Mouse (Mus musculus) urinary bladder, adult 2 months (tissue): ENCODE data around the gene Dhrs7. TPM values are rescaled to one million over a fixed set of nuclear protein-coding genes. Genes with fewer than 3 reads are reported as not detected.
"Not testable (repeated sequence)": the region's sequence is repeated elsewhere in the genome, so short reads cannot be mapped to it uniquely, and the experiment has no call there.

Experiments
- DNase-seq: peaks from one replicate; pipeline ENCODE4 v3.0.0; 2022; ENCODE audit warnings: low spot score
- polyA plus RNA-seq: library from polyadenylated mRNA; depleted of rRNA; stranded (reverse); fragments of >200 nt; gene quantifications from 2 replicates; pipeline ENCODE4 v1.2.3, GENCODE M21; 2012; rRNA removed

The Dhrs7 gene
- 88.7 and 94.8 TPM in 2 replicates for polyA plus RNA-seq

DNA sequence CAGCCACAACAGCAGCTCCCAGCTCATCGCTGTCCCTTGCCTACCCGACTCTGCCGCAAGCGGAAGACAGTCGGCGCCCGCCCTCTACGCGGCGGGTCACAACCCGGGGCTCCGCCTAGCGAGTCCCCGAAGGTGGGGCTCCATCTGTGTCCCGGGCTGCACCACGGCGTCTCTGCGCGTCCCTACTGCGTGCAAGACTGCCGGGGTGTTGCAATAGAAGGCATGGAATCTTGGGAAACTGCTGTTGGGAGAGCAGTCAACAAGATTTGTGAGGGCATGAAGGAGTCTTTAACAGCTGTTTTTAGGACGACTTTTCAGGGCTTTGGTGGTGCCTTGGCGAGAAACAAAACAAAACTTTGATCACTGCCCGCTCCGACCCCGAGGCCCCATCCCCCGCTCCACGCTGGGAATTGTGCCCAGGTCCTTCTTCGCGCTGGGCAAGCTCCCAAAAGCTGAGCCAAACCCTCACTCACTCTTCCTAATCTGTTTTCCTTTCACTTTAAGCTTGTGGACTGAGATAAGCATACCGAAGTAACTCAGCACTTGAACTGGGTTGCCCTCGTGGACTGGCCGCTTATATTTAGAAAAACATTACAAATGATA, at the start of gene Dhrs7:
Dhrs7 (minus strand) TSS at position 175 of the 603 bp plus-strand sequence.
- peak; percentile 76 for DNase-seq

DNA sequence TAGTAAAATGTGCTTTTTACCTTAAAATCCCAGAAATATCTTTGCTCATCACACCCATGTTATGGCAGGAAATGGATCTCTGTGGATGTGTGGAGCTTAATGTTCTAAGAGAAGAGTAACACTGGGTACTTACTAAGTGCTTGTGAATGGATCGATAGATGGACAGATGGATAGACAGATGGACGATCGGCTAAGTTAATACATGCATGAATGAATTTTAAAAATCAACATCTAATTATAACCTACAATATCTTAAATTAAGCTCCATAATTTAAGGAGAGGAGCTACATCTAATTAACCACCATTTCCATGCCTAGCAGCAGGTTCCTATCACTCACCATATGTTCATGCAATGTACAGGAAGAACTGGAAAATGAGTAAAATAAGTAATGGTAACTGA, 45.3 kb upstream of the Dhrs7 start:
- no peak for DNase-seq

DNA sequence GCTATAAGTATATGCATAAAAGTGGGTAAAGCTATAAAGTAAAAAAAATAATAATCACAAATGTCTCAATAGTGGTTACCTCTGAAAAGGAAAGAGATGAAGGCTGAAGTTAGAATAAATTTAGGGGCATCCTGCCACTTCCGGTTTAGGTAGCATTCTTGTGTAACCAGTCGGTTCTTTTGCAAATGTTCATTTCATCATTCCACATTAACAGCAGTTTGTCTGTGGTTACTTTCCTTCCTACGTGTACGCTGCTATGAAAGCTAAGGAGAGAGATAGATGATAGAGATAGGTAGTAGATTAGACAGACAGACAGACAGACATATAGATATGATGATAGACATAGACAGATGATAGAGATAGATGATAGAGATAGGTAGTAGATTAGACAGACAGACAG, 39.4 kb upstream of the Dhrs7 start:
- no peak for DNase-seq

DNA sequence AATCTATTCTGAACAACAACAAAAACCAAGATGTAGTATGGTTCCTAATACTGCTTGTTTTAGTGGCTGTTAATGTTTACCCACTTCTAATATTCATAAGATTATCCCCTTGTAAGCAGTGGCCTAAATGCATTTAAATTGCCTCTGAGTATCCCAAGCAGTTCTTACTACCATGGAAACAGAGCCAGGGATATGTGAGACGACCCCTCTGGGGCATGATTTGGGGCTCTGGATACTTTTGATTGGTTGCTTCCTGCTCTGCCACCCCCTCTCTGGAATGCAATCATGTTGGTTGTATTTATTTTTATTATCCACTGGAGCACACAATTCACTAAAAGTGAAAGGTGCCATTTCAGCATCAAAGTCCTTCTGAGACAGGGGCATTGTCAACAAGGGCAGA, 35.3 kb upstream of the Dhrs7 start:
- no peak for DNase-seq

DNA sequence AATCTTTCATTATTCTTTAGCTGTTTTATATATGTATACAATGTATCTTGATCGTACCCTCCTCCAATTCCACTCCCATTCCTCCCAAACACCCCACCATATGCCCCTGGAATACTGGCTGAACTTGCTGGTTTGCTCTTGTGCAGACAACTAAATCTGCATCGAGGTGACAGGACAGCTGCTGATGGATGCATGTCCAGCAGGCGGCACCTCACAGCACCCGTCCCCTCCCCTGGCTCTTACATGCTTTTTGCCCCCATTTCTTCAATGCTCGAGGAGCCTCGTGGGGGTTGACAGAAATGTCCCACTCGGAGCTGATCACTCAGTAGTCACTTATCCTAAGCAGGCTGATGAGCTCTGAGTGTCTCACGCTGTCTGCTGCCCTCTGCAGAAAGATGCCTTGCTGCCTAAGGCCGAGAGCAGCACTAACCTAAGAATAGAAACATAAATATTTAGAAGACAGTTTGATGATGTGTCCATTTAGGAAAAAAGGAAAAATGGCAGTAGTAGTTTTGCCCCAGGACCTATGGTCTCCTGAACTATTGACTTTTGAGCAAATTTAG, 30.3 kb upstream of the Dhrs7 start:
- DNase-seq: peak; percentile 21

DNA sequence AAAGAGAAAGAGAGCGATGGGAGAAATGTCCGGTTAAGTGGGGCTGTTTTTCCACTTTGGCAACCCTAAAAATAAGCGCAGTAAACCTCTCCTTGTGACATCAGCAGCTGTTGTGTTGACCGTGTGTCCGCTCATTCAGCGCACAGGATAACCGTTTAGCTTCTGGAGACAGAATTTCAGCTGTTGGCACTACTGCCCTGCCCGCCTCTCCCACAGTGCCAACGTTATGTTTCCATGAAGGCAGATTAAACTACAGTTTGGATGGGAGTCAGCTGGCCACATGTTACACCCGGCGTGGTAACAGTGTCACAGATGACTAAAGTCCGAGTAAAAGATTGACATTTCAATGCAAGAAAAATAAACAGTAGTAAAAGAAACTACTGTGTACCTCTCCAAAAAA, 29.7 kb upstream of the Dhrs7 start:
- DNase-seq: peak; percentile 21

DNA sequence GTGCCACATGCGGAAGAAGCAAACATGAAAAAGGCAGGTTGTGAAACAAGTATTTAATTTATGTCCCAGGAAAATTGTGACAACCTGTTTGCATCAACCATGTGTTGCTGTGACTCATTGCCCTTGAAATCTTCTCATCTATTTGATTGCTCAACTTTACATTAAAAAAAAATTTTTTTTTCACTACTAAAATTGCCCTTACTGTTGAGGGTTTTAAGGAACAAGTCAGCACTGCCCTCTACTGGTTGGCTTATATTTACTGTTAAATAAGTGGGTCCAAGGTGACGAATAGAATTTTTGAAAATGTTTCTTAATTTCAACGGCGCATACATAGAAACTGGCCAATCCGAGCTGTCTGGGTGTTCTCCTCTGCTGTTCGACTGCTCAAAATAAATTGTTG, 29.2 kb upstream of the Dhrs7 start:
- no peak for DNase-seq

DNA sequence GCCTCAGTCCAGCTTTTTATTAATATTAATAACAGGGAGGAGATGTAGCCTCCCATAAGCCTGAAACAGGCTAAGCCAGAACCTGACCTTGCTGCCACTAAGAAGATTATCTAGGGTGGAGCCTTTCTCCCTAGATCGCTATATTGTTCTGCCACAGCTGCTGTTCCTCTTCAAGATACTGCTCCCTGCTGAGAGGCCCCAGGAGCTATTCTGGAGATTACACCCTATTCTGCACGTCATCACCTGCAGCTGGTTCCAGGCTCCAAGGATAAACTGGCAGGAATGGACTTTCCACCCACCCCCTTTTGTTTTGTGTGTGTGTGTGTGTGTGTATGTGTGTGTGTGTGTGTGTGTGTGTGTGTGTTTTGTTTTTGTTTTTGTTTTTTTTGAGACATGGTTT, 23.6 kb upstream of the Dhrs7 start:
- not testable (repeated sequence) for DNase-seq

DNA sequence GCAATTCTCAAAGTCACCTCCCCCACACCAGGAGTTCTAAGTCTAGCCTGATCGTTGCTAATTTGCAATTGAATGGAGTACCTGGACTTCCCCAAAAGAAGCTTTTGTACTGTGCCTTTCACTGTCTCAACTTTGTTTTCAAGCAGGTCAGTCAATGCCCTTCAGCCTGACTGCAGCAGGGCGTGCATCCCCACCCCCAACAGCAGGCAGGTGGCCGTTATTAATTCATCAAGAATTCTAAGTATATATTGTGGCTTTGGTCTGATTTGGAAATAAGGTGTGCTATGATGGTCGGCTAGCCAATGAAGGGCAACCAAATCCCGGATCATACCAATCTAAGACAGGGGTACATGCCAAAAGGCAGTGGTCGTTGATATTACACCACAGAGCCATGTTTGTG, 23.0 kb upstream of the Dhrs7 start:
- not testable (repeated sequence) for DNase-seq

DNA sequence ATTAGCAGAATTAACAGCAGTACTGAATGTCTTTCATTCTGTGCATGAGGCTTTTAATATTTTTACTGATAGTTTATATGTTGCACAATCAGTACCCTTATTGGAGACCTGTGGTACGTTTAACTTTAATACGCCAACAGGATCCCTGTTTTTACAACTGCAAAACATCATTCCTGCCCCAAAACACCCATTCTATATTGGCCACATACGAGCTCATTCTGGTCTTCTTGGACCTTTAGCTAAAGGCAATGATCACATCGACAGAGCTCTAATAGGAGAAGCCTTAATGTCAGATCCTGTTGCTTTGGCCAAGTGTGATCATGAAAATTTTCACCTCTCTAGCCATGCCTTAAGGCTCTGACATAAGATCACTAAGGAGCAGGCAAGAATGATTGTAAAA, 21.9 kb upstream of the Dhrs7 start:
- DNase-seq: not testable (repeated sequence)

DNA sequence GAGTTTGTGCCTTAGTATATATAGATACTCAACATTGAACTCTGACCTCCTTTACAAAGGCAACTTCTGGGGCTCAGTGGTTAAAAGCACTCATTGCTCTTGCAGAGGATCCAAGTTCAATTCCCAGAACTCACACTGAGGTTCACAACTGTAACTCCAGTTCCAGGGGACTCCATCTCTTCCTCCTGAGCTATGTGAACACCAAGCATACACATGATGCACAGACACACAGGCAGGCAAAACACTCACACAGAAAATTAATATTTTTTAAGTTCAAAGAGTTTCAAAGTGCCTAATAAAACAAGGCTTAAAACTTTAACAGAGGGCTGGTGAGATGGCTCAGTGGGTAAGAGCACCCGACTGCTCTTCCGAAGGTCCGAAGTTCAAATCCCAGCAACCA, 18.9 kb upstream of the Dhrs7 start:
- no peak for DNase-seq

DNA sequence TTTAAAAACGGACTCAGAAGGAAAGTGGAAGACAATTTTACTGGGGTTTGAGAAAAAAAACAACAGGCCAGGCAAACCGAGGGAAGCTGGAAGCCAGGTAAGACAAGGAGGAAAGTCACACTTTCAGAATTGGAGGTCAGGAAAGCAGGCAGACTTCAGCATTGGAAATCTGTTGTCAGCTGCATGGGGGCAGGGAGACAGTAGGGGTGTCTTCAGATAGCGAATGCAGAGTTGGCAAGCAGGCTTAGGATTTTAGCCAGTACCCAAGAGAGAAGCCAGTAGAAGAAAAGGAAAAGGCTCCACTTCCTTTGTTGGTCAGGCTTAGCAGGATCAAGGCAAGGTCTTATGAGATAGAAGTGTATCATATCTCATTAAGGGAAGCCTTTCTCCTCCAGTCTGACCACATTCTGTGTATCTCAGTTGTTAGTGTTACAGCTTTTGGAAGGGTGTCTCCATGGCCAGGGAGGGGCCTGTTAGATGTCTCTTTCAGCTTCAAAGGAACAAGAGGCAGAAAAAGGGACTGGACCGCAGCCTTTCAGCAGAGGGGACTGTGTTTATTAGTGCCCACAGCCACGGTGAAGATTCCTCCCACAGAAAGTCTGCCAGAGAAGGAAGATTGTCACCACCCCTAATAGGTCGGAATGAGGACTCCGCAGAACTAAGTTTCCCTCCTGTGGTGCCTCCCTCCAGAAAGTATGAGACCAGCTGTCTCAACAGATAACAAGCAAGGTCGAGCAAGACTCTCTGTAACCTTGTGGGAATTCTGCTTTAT, 18.0 kb upstream of the Dhrs7 start:
- no peak for DNase-seq

DNA sequence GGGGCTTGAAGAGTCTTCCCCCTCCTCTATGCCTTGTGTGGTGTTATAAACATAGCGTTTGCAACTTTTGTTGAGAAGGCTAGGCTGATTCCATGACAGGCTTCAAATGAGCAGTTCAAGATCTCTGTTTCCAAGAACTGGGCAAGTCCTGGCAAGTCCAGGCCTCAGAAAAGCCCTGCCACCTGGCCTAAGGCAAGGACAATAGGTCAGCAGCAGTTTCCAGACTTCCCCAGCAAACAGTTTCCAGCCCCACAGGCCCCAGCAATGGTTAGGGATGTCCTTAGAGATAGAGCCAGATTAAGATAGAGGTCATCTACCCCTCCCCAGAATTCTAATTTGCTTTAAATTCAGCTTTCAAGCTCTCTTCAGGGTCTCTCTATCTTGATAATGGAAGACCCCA, 17.2 kb upstream of the Dhrs7 start:
- DNase-seq: no peak

DNA sequence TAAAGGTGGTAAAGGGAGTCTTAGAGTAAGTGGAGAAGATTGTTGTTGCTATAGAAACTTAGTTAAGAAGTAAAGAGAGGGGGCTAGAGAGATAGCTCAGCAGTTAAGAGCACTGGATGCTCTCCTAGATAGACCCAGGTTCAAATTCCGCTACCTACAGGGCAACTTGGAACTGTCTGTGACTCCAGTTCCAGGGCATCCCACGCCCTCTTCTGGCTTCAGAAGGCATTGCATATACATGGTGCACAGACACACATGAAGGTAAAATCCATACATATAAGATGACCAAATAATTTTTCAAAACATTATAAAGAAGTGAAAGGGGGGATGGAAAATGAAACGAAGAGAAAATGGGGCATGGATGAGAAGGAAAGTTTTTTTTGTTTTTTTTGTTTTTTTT, 14.9 kb upstream of the Dhrs7 start:
- no peak for DNase-seq

DNA sequence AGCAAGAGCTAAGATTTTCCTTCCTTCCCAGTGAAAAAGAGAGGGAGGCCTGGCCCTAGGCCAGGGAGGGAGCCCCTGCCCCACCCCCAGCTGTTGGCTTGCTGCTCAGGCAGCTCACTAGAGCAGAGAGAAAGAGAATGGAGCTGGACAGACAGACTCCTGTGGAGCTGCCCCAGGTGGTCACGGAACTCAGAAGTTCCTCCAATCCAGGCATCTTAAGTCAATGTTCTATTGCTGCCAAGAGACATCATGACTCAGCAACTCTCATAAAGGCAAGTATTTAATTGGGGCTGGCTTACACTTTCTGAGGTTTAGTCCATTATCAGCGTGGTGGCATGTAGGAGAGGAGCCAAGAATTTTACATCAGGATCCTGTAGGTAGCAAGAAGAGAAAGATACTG, 10.1 kb upstream of the Dhrs7 start:
- DNase-seq: no peak

DNA sequence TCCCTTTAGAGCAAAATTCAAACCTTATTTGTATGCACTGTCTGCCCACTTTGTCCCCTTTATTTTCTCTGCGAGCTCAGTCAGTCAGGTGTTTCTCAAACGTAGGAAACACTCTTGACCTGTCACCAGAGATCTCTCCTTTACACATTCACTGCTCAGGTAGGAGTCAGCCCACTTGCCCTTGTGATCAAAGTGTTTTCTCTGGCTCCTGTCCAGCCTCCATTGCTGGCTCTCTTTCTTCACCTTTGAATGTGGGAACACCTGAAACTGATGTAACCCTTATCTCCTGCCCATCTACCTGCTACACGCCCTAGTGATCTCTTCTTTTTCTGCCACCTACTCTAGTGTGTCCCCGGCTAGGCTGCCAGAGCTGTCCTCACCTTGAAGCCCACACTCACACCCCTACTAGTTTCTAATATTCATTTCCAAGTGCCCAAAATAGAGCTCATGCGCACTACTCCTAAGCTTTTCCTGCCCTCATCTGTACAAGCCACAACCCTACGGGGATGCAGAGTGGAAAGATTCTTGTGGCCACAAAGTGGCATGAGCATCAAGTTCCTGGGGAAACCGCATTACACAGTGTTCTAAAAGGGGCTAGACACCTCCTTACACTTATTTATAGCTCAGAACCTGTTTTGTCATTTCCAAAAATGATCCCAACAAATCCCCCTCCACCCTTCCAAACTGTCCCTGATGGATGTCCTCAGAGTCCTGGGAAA, 9.5 kb upstream of the Dhrs7 start:
- DNase-seq: no peak

DNA sequence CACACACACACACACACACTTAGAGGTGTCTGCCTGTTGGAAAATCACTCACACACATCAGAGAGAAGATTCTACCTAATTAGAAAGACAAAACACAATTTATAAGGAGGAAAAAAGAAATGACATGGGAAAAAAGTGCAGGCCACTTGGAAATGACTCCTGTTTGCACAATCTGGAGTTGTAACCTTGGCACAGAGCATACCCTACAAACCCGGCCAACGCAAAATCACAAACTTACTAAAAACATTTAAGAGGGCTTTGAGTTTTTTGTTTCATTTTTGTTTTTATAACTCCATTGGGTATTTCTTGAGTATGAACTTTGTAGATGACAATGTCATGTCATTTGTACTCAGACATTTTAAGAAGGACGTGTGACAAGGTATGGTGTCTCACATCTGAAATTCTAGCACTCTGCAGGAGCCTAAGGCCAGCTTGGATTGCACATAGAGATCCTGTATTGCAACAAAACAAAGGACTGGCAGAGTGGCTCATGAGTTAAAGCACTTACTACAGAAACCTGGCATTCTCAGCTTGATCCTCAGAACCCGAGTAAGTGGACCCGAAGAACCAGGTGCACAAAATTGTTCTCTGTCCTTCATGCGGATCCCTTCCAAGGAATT, 6.9 kb upstream of the Dhrs7 start:
- no peak for DNase-seq

DNA sequence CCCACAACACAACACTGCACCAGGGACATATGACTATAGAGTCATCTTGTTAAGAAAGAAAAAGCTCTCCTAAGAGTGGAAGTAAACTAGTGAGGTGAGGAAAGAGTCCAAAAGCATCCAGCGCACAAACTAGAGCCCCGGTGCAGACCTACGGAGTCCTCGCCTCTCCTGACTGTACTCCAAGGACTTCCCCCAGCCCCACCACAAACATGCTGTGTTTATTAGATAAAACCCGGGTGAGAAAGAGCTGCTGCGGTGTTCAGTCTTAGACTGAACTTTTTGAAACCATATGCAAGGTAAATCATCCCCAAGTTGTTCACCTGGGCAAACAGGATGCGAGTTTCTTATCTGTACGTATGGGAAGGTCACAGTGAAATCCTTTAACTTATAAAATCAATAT, 6.2 kb upstream of the Dhrs7 start:
- no peak for DNase-seq

DNA sequence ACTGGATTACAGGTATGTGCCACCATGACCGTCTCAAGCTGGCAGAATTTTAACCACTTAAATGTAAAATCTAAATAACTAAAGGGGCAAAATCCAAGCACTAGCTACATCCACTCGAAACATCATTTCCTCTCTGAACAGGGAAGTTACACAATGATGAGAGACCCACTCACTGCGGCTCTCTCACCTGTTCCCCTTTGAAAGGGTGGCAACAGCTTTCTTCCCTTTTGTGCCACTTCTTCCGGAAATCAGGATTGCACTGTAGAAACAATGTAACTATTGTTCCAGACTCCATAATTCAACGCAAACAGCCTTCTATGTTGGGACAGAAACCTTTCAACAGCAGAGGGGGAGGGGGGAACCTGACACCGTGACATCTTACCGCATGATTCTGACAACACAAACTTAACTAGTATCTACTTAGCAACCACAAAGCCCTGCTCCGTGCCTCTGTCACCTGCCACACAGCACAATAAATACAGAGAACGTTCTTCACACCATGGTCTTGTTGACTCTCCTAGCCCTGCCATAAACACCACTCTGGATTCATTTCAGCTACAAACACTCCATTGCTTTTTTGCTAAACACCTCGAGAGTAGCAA, 3.3 kb upstream of the Dhrs7 start:
- DNase-seq: no peak

DNA sequence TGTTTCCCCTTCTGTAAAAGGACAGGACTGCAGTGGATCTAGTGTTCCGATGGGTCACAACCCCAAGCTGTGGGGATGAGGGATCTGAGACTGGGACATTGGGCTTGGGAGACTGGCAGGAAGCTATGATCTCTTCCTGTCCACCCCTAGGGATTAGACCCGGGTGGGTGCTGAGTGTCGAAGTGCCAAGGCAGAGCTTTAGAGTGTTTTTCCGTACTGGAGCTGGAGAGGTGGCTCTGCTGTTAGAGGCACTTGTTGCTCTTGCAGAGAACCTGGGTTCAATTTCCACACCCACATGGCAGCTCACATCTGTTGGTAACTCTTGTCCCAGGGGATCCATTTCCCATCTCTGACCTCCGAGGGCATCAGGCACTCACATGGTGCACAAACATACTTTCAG, 1.3 kb upstream of the Dhrs7 start:
- DNase-seq: no peak

DNA sequence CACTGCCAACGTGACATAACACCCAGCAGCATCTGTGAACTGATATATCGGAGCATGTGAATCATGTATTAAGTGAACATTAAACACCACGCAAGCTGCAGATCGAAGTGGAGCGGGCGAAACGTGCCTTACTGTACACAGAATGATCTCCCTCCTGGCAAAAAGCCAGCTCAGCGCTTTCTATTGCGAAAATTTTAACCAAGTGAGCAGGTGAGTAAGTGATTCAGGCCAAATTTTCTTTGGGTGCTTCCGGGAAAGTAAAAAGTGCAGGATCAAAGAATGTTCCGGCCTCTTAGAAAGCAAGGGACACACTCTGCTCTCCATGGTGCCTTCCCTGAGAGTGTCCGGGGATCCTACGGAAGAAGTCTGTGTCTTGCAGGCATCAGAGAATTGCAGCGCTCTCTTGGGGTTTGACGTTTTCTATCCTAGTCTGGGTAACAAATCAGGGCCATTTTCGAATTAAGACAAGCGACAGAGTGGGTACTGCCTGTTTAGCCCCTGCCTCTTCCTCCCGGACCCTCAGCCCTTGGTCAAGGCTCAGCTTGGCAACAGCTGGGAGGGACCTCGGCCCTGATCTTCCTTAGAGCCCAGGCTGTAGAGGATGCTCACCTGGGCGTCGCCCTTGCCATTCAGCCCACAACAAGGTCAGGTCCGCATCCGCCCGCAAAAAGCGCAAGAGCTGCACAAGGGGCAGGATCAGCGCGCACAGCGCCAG, 532 bp downstream of the Dhrs7 start:
- peak; percentile 28 for DNase-seq
